Mouse (Mus musculus): ENCODE results near the gene Ncoa6. TPM values are rescaled to one million over a fixed set of nuclear protein-coding genes. Genes with fewer than 3 reads are reported as not detected.
A peak's percentile ranks its signal among the peaks of the same experiment; 100 is the strongest.

Ncoa6 gene
- polyA plus RNA-seq, 1 experiment from 2014 or later = 16.7 TPM

DNA sequence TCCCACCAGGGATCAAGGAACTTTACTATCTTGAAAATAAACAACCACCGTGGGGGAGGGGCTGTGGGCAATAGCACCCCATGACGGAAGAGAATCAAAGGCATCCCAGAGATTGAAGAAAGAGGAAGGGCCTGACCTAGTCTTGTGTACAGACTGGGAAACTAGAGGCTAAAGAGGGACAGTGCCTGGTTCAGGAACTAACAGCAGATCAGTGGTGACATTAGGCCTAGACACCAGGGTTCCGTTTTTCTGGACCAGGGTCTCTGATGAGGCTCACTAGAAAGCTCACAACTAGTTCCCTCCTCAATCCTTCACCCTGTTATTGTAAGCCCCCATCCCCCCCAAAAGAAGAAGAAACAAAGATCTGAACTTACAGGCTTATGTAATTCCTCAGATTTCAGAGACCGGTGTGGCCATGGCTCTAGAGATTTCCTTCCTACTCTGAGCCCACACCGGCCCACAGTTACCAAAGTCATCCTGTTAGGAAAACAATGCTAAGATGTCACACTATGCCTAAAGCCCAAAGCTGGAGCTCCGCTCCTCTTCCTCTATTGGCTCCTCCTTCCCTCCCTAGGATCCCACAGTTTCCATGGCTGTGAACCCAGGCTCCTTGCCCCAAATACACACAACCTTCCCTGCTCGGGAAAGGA, 105.9 kb downstream of the Ncoa6 start:
- 69% methylated on average over 7 of the region's 7 CpGs for WGBS

DNA sequence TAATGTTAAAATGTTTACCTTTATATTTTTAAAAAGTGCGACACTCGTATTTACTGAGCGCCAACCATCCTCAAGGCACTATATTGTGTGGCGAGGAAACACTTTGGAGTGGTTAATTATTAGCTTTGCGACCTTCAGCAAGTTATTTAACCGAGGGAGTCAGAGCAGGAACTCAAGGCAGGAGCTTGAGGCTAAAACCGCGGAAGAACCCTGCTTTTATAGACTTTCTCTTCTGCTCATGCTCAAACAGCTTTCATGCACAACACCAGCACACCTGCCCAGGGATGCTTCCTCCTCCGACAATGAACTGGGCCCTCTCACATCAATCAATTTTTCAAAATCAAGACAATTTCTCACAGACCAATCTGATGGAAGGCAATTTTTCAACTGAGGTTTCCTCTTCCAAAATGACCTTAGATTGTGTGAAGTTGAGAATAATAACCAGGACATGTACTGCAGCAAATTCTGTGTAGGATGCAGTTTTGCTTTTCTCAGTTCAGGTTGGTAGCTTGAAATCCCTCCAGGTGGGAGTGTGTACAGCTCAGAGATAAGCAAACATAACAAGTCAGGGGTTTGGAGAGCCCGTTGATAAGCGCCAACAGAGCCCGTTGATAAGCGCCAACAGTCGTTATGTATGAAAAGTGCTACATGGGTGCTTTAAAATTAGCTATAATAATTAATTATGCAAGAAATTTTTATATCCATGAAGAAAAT, 115.9 kb downstream of the Ncoa6 start:
- ATAC-seq (peak; percentile 69), DNase-seq (ENCODE audit: low spot score) (no peak)
- Histone ChIP-seq H3K36me3 (ENCODE audit: insufficient read depth, low read length) (no peaks in the 10 kb centered on the region), H3K9ac (replicated peaks; ENCODE audit: low read depth) (0 out of 2 replicates have a peak overlapping the region, but pooled peaks have one; percentile 3), H3K4me1 (ENCODE audit: insufficient read depth, low read depth, low read length) (no peaks in the 10 kb centered on the region; the same call in 1 of the 2 replicates), H3K4me2 (replicated peaks; ENCODE audit: low read depth, low read length) (peak overlapping the region; percentile 74), H3K27me3 (replicated peaks; ENCODE audit: insufficient read depth, low read length) (no peaks in the 10 kb centered on the region), H3K9me3 (ENCODE audit: low read length) (no peaks in the 10 kb centered on the region), H3K4me3 (ENCODE audit: low read depth, low read length) (peak overlapping the region; percentile 80), H3K27ac (ENCODE audit: low read length) (peak overlapping the region; percentile 22)
- no peak for TF ChIP-seq EP300 (IDR thresholded peaks at IDR 0.05)
- no peak for TF ChIP-seq CTCF (IDR thresholded peaks at IDR 0.05)
- WGBS = 25% methylated on average over 14 of the region's 14 CpGs

More for the DNA sequence above, 105.9 kb downstream of the Ncoa6 start:
- no peak overlapping the region for H3K4me2 ChIP-seq (replicated peaks; ENCODE audit: low read depth, low read length)
- no peaks in the 10 kb centered on the region for H3K9me3 ChIP-seq (ENCODE audit: low read length)
- H3K4me3 ChIP-seq (ENCODE audit: low read depth, low read length) = no peak overlapping the region
- H3K9ac ChIP-seq (replicated peaks; ENCODE audit: low read depth) = no peak overlapping the region
- ATAC-seq (no peak), DNase-seq (ENCODE audit: low spot score) (peak; percentile 43)
- H3K27me3 ChIP-seq (replicated peaks; ENCODE audit: insufficient read depth, low read length) = no peaks in the 10 kb centered on the region
- no peaks in the 10 kb centered on the region for H3K36me3 ChIP-seq (ENCODE audit: insufficient read depth, low read length)
- 0 out of 2 replicates have a peak overlapping the region, but pooled peaks have one; percentile 33 for H3K27ac ChIP-seq (ENCODE audit: low read length)
- H3K4me1 ChIP-seq (ENCODE audit: insufficient read depth, low read depth, low read length) = no peaks in the 10 kb centered on the region
- no peak for TF ChIP-seq CTCF (IDR thresholded peaks at IDR 0.05)
- no peak for TF ChIP-seq EP300 (IDR thresholded peaks at IDR 0.05)

DNA sequence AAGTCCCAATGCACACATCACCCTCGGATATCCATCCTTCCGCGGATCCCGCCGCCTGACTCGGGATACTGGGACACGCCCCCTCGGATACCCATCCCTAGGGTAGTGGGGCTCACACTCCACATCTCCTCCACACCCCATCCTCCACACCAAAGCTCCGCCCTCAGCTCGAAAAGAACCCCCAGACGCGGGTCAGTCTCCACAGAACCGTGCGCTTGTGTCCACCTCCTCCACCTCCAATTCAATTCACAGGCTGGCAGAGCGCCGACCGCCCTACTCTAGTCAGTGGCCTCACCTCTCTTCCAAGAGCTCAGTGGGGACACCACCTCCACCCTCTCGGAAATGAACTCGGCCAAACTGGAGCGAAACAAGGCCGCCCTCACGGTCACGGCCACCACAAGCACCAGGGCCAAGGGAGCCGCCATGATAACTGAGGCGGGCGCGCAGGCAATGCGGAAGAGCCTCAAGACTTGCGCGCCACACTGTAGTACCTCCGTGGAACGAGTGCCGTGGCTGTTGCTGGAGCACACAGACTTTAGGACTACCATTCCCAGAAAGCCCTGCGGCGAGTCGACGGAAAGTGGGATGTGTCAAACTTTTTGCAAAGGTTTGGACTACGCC, 116.6 kb downstream of the Ncoa6 start, which contains the start of gene Pigu:
Pigu (minus strand) TSS at position 460 of the 621 bp plus-strand sequence.
- Histone ChIP-seq H3K4me3 (ENCODE audit: low read depth, low read length) (peak within 1 kb of the TSS; percentile 80), H3K9ac (replicated peaks; ENCODE audit: low read depth) (peak within 1 kb of the TSS; percentile 55), H3K9me3 (ENCODE audit: low read length) (no peaks in the 10 kb centered on the region), H3K27ac (ENCODE audit: low read length) (peak within 1 kb of the TSS; percentile 54), H3K36me3 (ENCODE audit: insufficient read depth, low read length) (no peaks in the 10 kb centered on the region), H3K4me1 (ENCODE audit: insufficient read depth, low read depth, low read length) (no peaks in the 10 kb centered on the region; the same call in 1 of the 2 replicates), H3K27me3 (replicated peaks; ENCODE audit: insufficient read depth, low read length) (no peaks in the 10 kb centered on the region), H3K4me2 (replicated peaks; ENCODE audit: low read depth, low read length) (peak within 1 kb of the TSS; percentile 74)
- no peak for TF ChIP-seq EP300 (IDR thresholded peaks at IDR 0.05)
- no peak for TF ChIP-seq CTCF (IDR thresholded peaks at IDR 0.05)
- WGBS = 1% methylated on average over 38 of the region's 38 CpGs
- peak; percentile 99 for ATAC-seq
- DNase-seq (ENCODE audit: low spot score) = peak; percentile 99

DNA sequence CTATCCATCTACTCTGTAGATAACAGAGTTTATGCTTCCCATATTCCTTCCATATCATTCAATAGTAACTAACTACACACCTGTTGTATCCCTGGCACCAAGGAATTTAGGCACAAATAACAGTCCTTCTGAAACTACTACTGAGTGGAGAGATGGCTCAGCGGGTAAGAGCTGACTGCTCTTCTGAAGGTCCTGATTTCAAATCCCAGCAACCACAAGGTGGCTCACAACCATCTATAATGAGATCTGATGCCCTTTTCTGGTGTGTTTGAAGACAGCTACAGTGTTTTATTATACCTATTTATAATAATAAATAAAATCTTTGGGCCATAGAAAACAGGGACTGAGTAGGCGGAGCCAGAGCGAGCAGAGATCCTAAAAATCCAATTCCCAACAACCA, 119.3 kb downstream of the Ncoa6 start:
- no peaks in the 10 kb centered on the region for H3K27me3 ChIP-seq (replicated peaks; ENCODE audit: insufficient read depth, low read length)
- H3K4me2 ChIP-seq (replicated peaks; ENCODE audit: low read depth, low read length) = no peak overlapping the region
- TF ChIP-seq EP300 (IDR thresholded peaks at IDR 0.05) (no peak), CTCF (IDR thresholded peaks at IDR 0.05) (no peak)
- no peak overlapping the region for H3K27ac ChIP-seq (ENCODE audit: low read length)
- no peaks in the 10 kb centered on the region for H3K36me3 ChIP-seq (ENCODE audit: insufficient read depth, low read length)
- no peaks in the 10 kb centered on the region for H3K9me3 ChIP-seq (ENCODE audit: low read length)
- no peaks in the 10 kb centered on the region; the same call in 1 of the 2 replicates for H3K4me1 ChIP-seq (ENCODE audit: insufficient read depth, low read depth, low read length)
- WGBS = 93% methylated on average over 3 of the region's 3 CpGs
- no peak overlapping the region for H3K9ac ChIP-seq (replicated peaks; ENCODE audit: low read depth)
- ATAC-seq = no peak
- H3K4me3 ChIP-seq (ENCODE audit: low read depth, low read length) = no peak overlapping the region
- no peak for DNase-seq (ENCODE audit: low spot score)

DNA sequence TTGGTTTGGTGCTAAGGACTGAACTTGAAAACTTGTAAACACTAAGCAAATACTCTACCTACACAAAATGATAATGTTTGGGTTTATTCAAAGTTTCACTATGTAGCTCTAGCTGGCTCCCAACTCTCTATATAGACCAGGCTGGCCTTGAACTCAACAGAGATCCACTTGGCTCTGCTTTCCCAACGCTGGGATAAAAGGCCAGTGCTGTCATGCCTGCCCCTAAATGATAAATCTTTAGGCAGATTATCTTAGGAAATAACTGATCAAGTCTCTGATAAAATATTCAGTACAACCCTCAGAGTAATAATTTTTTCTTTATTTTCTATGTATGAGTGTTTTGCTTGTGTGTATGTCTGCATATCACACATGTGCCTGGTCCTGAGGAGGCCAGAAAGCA, 127.0 kb downstream of the Ncoa6 start:
- Histone ChIP-seq H3K9me3 (ENCODE audit: low read length) (no peaks in the 10 kb centered on the region), H3K4me2 (replicated peaks; ENCODE audit: low read depth, low read length) (no peak overlapping the region), H3K9ac (replicated peaks; ENCODE audit: low read depth) (no peak overlapping the region), H3K27ac (ENCODE audit: low read length) (no peak overlapping the region), H3K4me1 (ENCODE audit: insufficient read depth, low read depth, low read length) (no peaks in the 10 kb centered on the region), H3K27me3 (replicated peaks; ENCODE audit: insufficient read depth, low read length) (no peaks in the 10 kb centered on the region), H3K4me3 (ENCODE audit: low read depth, low read length) (no peak overlapping the region), H3K36me3 (ENCODE audit: insufficient read depth, low read length) (no peaks in the 10 kb centered on the region)
- TF ChIP-seq CTCF (IDR thresholded peaks at IDR 0.05) (no peak), EP300 (IDR thresholded peaks at IDR 0.05) (no peak)
- no peak for DNase-seq (ENCODE audit: low spot score)
- ATAC-seq = no peak
- WGBS = 62% methylated on average over 1 of the region's 1 CpGs

MicroRNAs encoded within 50 kb of the gene (microRNA counts, 519-probe panel; counts per million panel counts)
- not detected for microRNA mmu-miR-695

Small RNAs within 50 kb of the gene (microRNA-seq; reads per million reads assigned to microRNA genes)
- gene Mir695 = not detected

Other genes with a start within 250 kb of the Ncoa6 start
- 332 TPM in 2 replicates for gene Dynlrb1, start 237.4 kb downstream of the Ncoa6 start, polyA plus RNA-seq (2015; fragmentation: Nextera tagmentation; extraction: Ambion mirVana)
- gene Map1lc3a, start 197.6 kb downstream of the Ncoa6 start, polyA plus RNA-seq (2015; fragmentation: Nextera tagmentation; extraction: Ambion mirVana) = 382 and 428 TPM in 2 replicates
- 41.1 and 41.4 TPM in 2 replicates for gene Pigu, start 116.5 kb downstream of the Ncoa6 start, polyA plus RNA-seq (2015; fragmentation: Nextera tagmentation; extraction: Ambion mirVana)
- 30.4 and 32.6 TPM in 2 replicates for gene Trp53inp2, start 92.8 kb downstream of the Ncoa6 start, polyA plus RNA-seq (2015; fragmentation: Nextera tagmentation; extraction: Ambion mirVana)
- gene Acss2, start 44.1 kb upstream of the Ncoa6 start, polyA plus RNA-seq (2015; fragmentation: Nextera tagmentation; extraction: Ambion mirVana) = 15.0 and 16.8 TPM in 2 replicates
- gene Ggt7, start 44.3 kb upstream of the Ncoa6 start, polyA plus RNA-seq (2015; fragmentation: Nextera tagmentation; extraction: Ambion mirVana) = 1.0 and 1.2 TPM in 2 replicates
- 37.1 and 39.4 TPM in 2 replicates for gene Gss, start 118.9 kb upstream of the Ncoa6 start, polyA plus RNA-seq (2015; fragmentation: Nextera tagmentation; extraction: Ambion mirVana)
- gene Myh7b, start 137.3 kb upstream of the Ncoa6 start, polyA plus RNA-seq (2015; fragmentation: Nextera tagmentation; extraction: Ambion mirVana) = 0.38 and 0.54 TPM in 2 replicates
- 83.5 and 86.0 TPM in 2 replicates for gene Trpc4ap, start 218.5 kb upstream of the Ncoa6 start, polyA plus RNA-seq (2015; fragmentation: Nextera tagmentation; extraction: Ambion mirVana)